Mouse (Mus musculus) heart, postnatal 0 days (tissue): ENCODE results near the gene Map3k7cl. TPM values are rescaled to one million over a fixed set of nuclear protein-coding genes. Genes with fewer than 3 reads are reported as not detected.

Source experiments
- ATAC-seq: fragments of 200-750 bp; cut with Nextera tagmentation; 2 replicates; pipeline ENCODE4 v1.8.0; 2017; ENCODE audit warnings: low read depth, moderate number of reproducible peaks, moderate library complexity; ENCODE audit not compliant: insufficient read depth
- DNase-seq: peaks from one replicate; pipeline ENCODE4 v3.0.0-alpha.2; 2016; ENCODE audit warnings: low spot score
- H3K27ac ChIP-seq: fragments of 300-500 bp; sonication (generic); 2 replicates; pipeline ENCODE4 v1.5.1; 2014; ENCODE audit warnings: low read depth, mild to moderate bottlenecking
- H3K27me3 ChIP-seq: fragments of 300-500 bp; sonication (generic); 2 replicates; pipeline ENCODE4 v1.6.1; 2014; ENCODE audit warnings: low read length, mixed read lengths; ENCODE audit not compliant: control insufficient read depth, insufficient read depth
- H3K36me3 ChIP-seq: fragments of 300-500 bp; sonication (generic); replicated peaks from 2 replicates; pipeline ENCODE4 v1.6.1; 2014; ENCODE audit warnings: low read length, mixed read lengths; ENCODE audit not compliant: control insufficient read depth, insufficient read depth
- H3K4me1 ChIP-seq: fragments of 300-500 bp; sonication (generic); 2 replicates; pipeline ENCODE4 v1.6.1; 2014; ENCODE audit warnings: antibody characterized with exemption; ENCODE audit not compliant: control insufficient read depth, insufficient read depth
- H3K4me2 ChIP-seq: fragments of 300-500 bp; sonication (generic); 2 replicates; pipeline ENCODE4 v1.6.1; 2014; ENCODE audit warnings: low read depth, mild to moderate bottlenecking, low read length, moderate library complexity
- H3K4me3 ChIP-seq: fragments of 300-500 bp; sonication (generic); 2 replicates; pipeline ENCODE4 v1.5.1; 2014; ENCODE audit warnings: low read depth, low read length
- H3K9ac ChIP-seq: fragments of 300-500 bp; sonication (generic); replicated peaks from 2 replicates; pipeline ENCODE4 v1.6.1; 2014; ENCODE audit warnings: low read depth, low read length, mixed read lengths
- H3K9me3 ChIP-seq: fragments of 300-500 bp; sonication (generic); replicated peaks from 2 replicates; pipeline ENCODE4 v1.6.1; 2016; ENCODE audit warnings: low read length; ENCODE audit not compliant: control insufficient read depth
- CTCF ChIP-seq: IDR thresholded peaks from 2 replicates; pipeline ENCODE4 v1.5.1; 2016; ENCODE audit warnings: antibody characterized with exemption, control low read depth, low read depth
- EP300 ChIP-seq: IDR thresholded peaks from 2 replicates; pipeline ENCODE4 v1.6.1; 2016; ENCODE audit warnings: antibody characterized with exemption, low read depth
- WGBS: fragments of 180-500 bp; shearing (Covaris S2); extraction: QIAGEN DNeasy Blood & Tissue Kit; methylation state at CpG from one replicate; pipeline ENCODE4 v1.1.7; 2014; 5-methylcytosine and 5-hydroxymethylcytosine counted together
- polyA plus RNA-seq: library from polyadenylated mRNA; unstranded; fragments of >200 nt; fragmentation: Nextera tagmentation; extraction: Ambion mirVana; gene quantifications from 2 replicates; pipeline ENCODE4 v1.2.1, GENCODE M21; 2015
- total RNA-seq: library from RNA; depleted of rRNA; stranded (reverse); fragments of >200 nt; gene quantifications from 2 replicates; pipeline ENCODE4 v1.2.3, GENCODE M21; 2014; ENCODE audit warnings: low replicate concordance; rRNA removed

Gene Map3k7cl
- total RNA-seq (0.43 and 3.6 TPM in 2 replicates), polyA plus RNA-seq (0.73 and 1.0 TPM in 2 replicates)

GRCm38 (mm10) chr16:87552907-87553691 is at the start of gene Map3k7cl:
Gene Map3k7cl (plus strand): TSS chr16:87553330.
- H3K4me2 ChIP-seq = peak within 1 kb of the TSS; percentile 43
- no peaks in the 10 kb centered on the region for H3K27me3 ChIP-seq
- 52% methylated on average over 24 of the region's 24 CpGs for WGBS
- DNase-seq (peak; percentile 42), ATAC-seq (peak; percentile 65)
- peaks cover 12% of the 10 kb centered on the region for H3K4me1 ChIP-seq
- H3K4me3 ChIP-seq = 0 out of 2 replicates have a peak within 1 kb of the TSS, but pooled peaks have one; percentile 8
- TF ChIP-seq EP300 (no peak), CTCF (no peak)
- H3K9me3 ChIP-seq = no peaks in the 10 kb centered on the region
- no peak within 1 kb of the TSS for H3K9ac ChIP-seq
- H3K36me3 ChIP-seq = no peaks in the 10 kb centered on the region
- H3K27ac ChIP-seq = peak within 1 kb of the TSS; percentile 55

GRCm38 (mm10) chr16:87511706-87512105 is 41.4 kb upstream of the Map3k7cl start:
- Histone ChIP-seq H3K27me3 (no peaks in the 10 kb centered on the region), H3K9me3 (no peaks in the 10 kb centered on the region), H3K36me3 (no peaks in the 10 kb centered on the region), H3K27ac (no peak overlapping the region), H3K4me3 (no peak overlapping the region), H3K4me1 (no peaks in the 10 kb centered on the region), H3K9ac (no peak overlapping the region), H3K4me2 (no peak overlapping the region)
- TF ChIP-seq EP300 (no peak), CTCF (no peak)
- ATAC-seq (no peak), DNase-seq (no peak)
- 71% methylated on average over 5 of the region's 5 CpGs for WGBS

- no peak overlapping the region for H3K9ac ChIP-seq
- H3K4me1 ChIP-seq = no peaks in the 10 kb centered on the region
- WGBS = 84% methylated on average over 14 of the region's 14 CpGs
- H3K27me3 ChIP-seq = no peaks in the 10 kb centered on the region
- DNase-seq (no peak), ATAC-seq (no peak)
- H3K9me3 ChIP-seq = no peaks in the 10 kb centered on the region
- TF ChIP-seq CTCF = no peak
- TF ChIP-seq EP300 = no peak
- H3K4me3 ChIP-seq = no peak overlapping the region
- no peaks in the 10 kb centered on the region for H3K36me3 ChIP-seq
- H3K27ac ChIP-seq = no peak overlapping the region
- H3K4me2 ChIP-seq = no peak overlapping the region
Measured at GRCm38 (mm10) chr16:87512331-87512730, 40.8 kb upstream of the Map3k7cl start.

- Histone ChIP-seq H3K27me3 (no peaks in the 10 kb centered on the region), H3K4me1 (peaks cover 7% of the 10 kb centered on the region; the same call in 1 of the 2 replicates), H3K9me3 (no peaks in the 10 kb centered on the region), H3K9ac (no peak overlapping the region), H3K4me2 (no peak overlapping the region), H3K36me3 (no peaks in the 10 kb centered on the region), H3K27ac (no peak overlapping the region), H3K4me3 (no peak overlapping the region)
- 69% methylated on average over 5 of the region's 5 CpGs for WGBS
- TF ChIP-seq CTCF (no peak), EP300 (no peak)
- ATAC-seq (no peak), DNase-seq (no peak)
Measured at GRCm38 (mm10) chr16:87524228-87524627, 28.9 kb upstream of the Map3k7cl start.

- H3K27me3 ChIP-seq = no peaks in the 10 kb centered on the region
- no peak overlapping the region for H3K4me2 ChIP-seq
- no peaks in the 10 kb centered on the region for H3K9me3 ChIP-seq
- TF ChIP-seq EP300 (no peak), CTCF (no peak)
- no peak overlapping the region for H3K9ac ChIP-seq
- no peaks in the 10 kb centered on the region for H3K36me3 ChIP-seq
- DNase-seq (no peak), ATAC-seq (no peak)
- H3K4me1 ChIP-seq = peaks cover 7% of the 10 kb centered on the region; the same call in 1 of the 2 replicates
- no peak overlapping the region for H3K4me3 ChIP-seq
- WGBS = 66% methylated on average over 8 of the region's 8 CpGs
- no peak overlapping the region for H3K27ac ChIP-seq
Measured at GRCm38 (mm10) chr16:87527553-87528249, 25.4 kb upstream of the Map3k7cl start.
